Mouse (Mus musculus) liver, embryonic 14.5 days (tissue): ENCODE results near the gene Asb8. TPM values are rescaled to one million over a fixed set of nuclear protein-coding genes. Genes with fewer than 3 reads are reported as not detected.
A peak's percentile ranks its signal among the peaks of the same experiment; 100 is the strongest.

Experiments used
- ATAC-seq: fragments of 200-750 bp; cut with Nextera tagmentation; 2 replicates; pipeline ENCODE4 v1.8.0; 2017; ENCODE audit warnings: moderate number of reproducible peaks, mild to moderate bottlenecking, moderate library complexity; ENCODE audit not compliant: insufficient read depth
- DNase-seq, 3 experiments: peaks; one replicate each; pipeline ENCODE4 v3.0.0-alpha.2; 2012 to 2013; ENCODE audit warnings: low read depth in 3 of 3, low spot score in 3 of 3
- H3K27ac ChIP-seq: fragments of 300-500 bp; sonication (generic); 2 replicates; pipeline ENCODE4 v1.5.1; 2014; ENCODE audit warnings: moderate library complexity, mild to moderate bottlenecking, control low read depth, inconsistent platforms
- H3K27me3 ChIP-seq: fragments of 300-500 bp; sonication (generic); 2 replicates; pipeline ENCODE4 v1.6.1; 2014; ENCODE audit warnings: mild to moderate bottlenecking, low read length, moderate library complexity; ENCODE audit not compliant: control insufficient read depth, insufficient read depth
- H3K36me3 ChIP-seq: fragments of 300-500 bp; sonication (generic); replicated peaks from 2 replicates; pipeline ENCODE4 v1.6.1; 2014; ENCODE audit warnings: low read depth; ENCODE audit not compliant: control insufficient read depth, insufficient read depth
- H3K4me1 ChIP-seq, 2 experiments: fragments of 200-500 bp in 1 of 2; fragments of 300-500 bp in 1 of 2; sonication (generic) in 1 of 2; replicated peaks; 2 replicates each; pipeline ENCODE4 v1.6.1; 2012 to 2014; ENCODE audit warnings: antibody characterized with exemption in 1 of 2, inconsistent platforms in 1 of 2, low read length in 1 of 2; ENCODE audit not compliant: control insufficient read depth in 2 of 2, insufficient read depth in 2 of 2
- H3K4me2 ChIP-seq: fragments of 300-500 bp; sonication (generic); 2 replicates; pipeline ENCODE4 v1.6.1; 2014; ENCODE audit warnings: low read depth, mild to moderate bottlenecking, control low read depth, moderate library complexity
- H3K4me3 ChIP-seq, 2 experiments: fragments of 200-500 bp in 1 of 2; fragments of 300-500 bp in 1 of 2; sonication (generic) in 1 of 2; 2 replicates each; pipeline ENCODE4 v1.5.1; 2012 to 2014; ENCODE audit warnings: low read depth in 2 of 2, low read length in 2 of 2, mild to moderate bottlenecking in 2 of 2, control low read depth in 1 of 2, inconsistent platforms in 1 of 2, moderate library complexity in 1 of 2; ENCODE audit not compliant: insufficient read depth in 1 of 2
- H3K9ac ChIP-seq: fragments of 300-500 bp; sonication (generic); replicated peaks from 2 replicates; pipeline ENCODE4 v1.6.1; 2014; ENCODE audit warnings: mild to moderate bottlenecking, control low read depth, moderate library complexity
- H3K9me3 ChIP-seq: fragments of 300-500 bp; sonication (generic); 2 replicates; pipeline ENCODE4 v1.6.1; 2016; ENCODE audit warnings: low read length, mixed read lengths; ENCODE audit not compliant: control insufficient read depth
- CTCF ChIP-seq: IDR thresholded peaks from 2 replicates; pipeline ENCODE4 v1.5.1; 2016; ENCODE audit warnings: antibody characterized with exemption, low read depth, control low read depth
- EP300 ChIP-seq: IDR thresholded peaks from 2 replicates; pipeline ENCODE4 v1.6.1; 2016; ENCODE audit warnings: antibody characterized with exemption, low read depth
- WGBS: fragments of 180-500 bp; shearing (Covaris S2); extraction: QIAGEN DNeasy Blood & Tissue Kit; methylation state at CpG from one replicate; pipeline ENCODE4 v1.1.7; 2014; ENCODE audit not compliant: insufficient replicate concordance; 5-methylcytosine and 5-hydroxymethylcytosine counted together
- polyA plus RNA-seq, 2 experiments: library from polyadenylated mRNA; depleted of rRNA in 1 of 2; stranded (reverse) in 1 of 2; unstranded in 1 of 2; fragments of >200 nt; fragmentation: Nextera tagmentation in 1 of 2; extraction: Ambion mirVana in 1 of 2; gene quantifications; 2 replicates each; pipeline versions ENCODE4 v1.2.1 to v1.2.3; 2012 to 2014

Gene Asb8
- polyA plus RNA-seq, 2 experiments, result 15.1 to 22.4 TPM

DNA sequence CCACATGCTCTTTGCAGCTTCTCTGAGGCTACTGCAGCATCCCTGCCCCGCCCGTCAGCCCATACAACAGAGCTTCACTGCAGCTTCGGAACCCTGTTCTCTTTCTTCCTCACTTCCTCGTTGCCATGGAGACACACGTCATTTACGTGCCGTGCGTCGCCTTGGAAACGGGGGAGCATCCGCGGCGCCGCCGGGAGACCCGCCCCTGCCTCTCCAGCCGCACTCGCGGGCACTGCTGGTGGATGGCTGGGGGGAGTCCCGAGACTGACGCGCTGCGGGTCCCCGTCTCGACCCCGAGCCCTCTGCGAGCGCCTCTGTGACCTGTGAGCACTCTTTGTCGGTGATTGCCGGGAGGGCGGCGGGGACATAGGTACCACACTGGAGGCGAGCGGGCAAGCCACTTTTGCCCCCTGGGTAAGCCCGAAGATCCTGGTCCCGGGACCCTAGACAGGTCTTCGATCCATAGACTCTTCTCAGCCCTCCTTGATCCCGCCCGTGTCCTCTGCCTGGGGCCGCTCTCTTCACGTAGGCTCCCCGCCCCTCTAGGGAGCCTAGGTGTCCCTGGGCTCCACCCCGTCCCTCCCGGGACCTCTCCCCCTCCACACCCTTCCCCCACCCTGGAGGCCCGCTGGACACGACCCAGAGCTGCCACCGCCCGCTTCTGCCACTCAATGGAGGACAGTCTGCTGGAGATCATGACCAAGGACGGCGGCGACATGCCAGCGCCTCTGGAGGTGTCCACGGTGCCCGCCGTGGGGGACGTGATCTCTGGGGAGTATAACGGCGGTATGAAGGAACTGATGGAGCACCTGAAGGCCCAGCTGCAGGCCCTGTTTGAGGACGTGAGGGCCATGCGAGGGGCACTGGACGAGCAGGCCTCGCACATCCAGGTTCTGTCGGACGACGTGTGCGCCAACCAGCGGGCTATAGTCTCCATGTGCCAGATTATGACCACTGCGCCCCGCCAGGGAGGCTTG lies 2.5 kb upstream of the Asb8 start:
- Histone ChIP-seq H3K4me2 (no peak overlapping the region), H3K9ac (no peak overlapping the region), H3K27me3 (peaks cover 63% of the 10 kb centered on the region), H3K4me1 (no peaks in the 10 kb centered on the region), H3K27ac (no peak overlapping the region), H3K36me3 (no peaks in the 10 kb centered on the region), H3K4me3 (no peak overlapping the region), H3K9me3 (no peaks in the 10 kb centered on the region)
- 3% methylated on average over 69 of the region's 69 CpGs for WGBS
- DNase-seq, result peak in 1 of 3 experiments; percentile 30
- no peak for ATAC-seq
- no peak for TF ChIP-seq CTCF
- TF ChIP-seq EP300, result no peak

DNA sequence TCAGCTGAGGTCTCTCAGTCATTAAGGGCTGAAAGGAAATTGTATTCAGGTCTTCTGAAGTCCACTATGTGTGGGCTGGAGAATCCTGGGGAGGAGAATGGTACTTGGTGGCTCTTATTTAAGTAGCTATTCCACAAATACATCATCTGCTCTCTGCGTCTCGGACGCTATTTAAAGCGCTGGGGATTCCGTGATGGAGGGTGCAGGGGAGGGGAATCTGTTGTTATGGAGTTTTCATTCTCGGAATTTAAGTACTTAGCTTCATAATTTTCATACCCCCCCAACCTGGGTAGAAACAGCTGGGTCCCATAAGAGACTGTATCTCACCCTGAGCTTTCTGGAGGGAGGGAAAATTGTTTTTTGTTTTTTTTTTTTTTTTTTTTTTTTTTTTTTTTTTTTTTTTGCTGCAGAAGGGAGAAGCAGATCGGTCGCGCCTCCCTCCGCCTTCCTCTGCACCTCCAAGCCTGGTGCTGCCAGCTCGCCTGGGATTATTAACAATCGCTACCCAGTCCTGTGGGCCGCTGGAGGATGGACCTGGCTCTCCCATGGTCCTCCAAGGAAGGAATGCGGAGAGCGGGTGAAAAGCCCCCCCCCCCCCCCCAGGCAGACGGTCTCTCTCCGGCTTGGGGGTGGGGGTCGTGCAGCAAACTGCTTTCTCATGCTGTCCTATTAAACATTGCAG lies 1.7 kb upstream of the Asb8 start, which contains the start of gene Ccdc184:
Ccdc184 (plus strand) TSS at position 196 of the 682 bp plus-strand sequence.
- Histone ChIP-seq H3K9ac (no peak within 1 kb of the TSS), H3K4me2 (no peak within 1 kb of the TSS), H3K36me3 (no peaks in the 10 kb centered on the region), H3K27ac (no peak within 1 kb of the TSS), H3K4me3 (no peak within 1 kb of the TSS), H3K27me3 (peaks cover 57% of the 10 kb centered on the region), H3K4me1 (no peaks in the 10 kb centered on the region), H3K9me3 (no peaks in the 10 kb centered on the region)
- ATAC-seq (no peak), DNase-seq (no peak)
- 9% methylated on average over 18 of the region's 18 CpGs for WGBS
- TF ChIP-seq EP300 (no peak), CTCF (no peak)

DNA sequence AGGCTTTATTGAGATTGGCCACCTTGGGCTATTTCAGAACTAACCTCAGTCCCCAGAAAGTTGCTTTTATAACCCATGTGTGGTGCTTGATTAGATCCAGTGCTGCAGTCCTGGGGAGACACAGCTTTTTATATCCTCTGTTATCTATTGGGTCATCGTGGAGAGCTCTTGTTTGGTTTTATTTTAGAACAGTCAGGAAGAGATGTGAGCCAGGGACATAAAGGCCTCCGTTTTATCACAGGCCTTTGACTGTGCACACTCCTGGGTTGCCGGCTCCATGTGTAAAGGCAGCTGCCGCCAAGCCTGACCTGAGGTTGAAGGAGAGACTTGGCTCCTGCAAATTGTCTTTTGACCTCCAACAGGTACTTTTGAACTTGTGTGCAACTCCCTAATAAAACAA lies 2.9 kb downstream of the Asb8 start:
- Histone ChIP-seq H3K27ac (no peak overlapping the region), H3K9ac (no peak overlapping the region), H3K4me1 (no peaks in the 10 kb centered on the region), H3K4me2 (no peak overlapping the region), H3K27me3 (peaks cover 22% of the 10 kb centered on the region), H3K36me3 (no peaks in the 10 kb centered on the region), H3K4me3 (no peak overlapping the region), H3K9me3 (no peaks in the 10 kb centered on the region)
- WGBS, result 34% methylated on average over 4 of the region's 4 CpGs
- DNase-seq, result no peak
- no peak for ATAC-seq
- TF ChIP-seq CTCF (no peak), EP300 (no peak)

DNA sequence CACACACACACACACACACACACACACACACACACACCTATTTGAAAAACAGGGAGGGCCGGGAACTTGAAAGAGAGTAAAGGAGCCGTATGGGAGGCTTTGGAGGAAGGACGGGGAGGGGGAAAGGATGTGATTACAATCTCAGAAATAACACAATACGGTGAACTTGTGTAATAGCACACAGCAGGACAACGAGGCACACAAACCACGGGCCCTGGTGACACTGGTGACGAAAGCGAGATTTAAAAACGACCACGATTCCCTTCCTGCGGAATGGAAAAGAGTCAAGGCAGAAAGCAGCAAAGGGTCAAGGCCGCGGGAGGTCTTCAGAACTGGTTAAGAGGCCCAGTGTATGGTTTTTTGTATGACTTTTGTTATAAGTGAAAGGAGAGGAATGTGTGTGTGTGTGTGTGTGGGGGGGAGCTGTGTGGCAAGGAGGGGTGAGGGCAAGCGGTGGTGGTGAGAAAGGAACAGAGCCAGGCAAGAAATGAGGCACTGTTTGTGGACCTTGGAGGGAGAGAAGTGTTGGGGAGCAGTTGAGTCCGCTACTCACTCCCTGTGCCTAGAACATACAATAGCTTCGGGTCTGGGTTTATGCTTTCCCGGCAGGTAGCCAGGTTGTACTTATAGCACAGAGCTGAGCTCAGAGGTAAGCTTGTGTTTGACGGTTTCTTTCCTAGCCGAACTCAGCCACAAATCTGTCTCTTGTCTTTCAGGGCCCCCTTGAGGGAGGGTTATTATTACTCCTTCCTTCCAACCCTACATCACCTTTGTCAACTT lies 4.2 kb downstream of the Asb8 start:
- DNase-seq, result no peak
- no peaks in the 10 kb centered on the region for H3K36me3 ChIP-seq
- TF ChIP-seq EP300 (no peak), CTCF (no peak)
- H3K9me3 ChIP-seq, result no peaks in the 10 kb centered on the region
- ATAC-seq, result no peak
- peaks cover 8% of the 10 kb centered on the region for H3K27me3 ChIP-seq
- H3K9ac ChIP-seq, result no peak overlapping the region
- H3K4me3 ChIP-seq, result no peak overlapping the region
- no peaks in the 10 kb centered on the region for H3K4me1 ChIP-seq
- H3K4me2 ChIP-seq, result no peak overlapping the region
- H3K27ac ChIP-seq, result no peak overlapping the region
- 53% methylated on average over 19 of the region's 19 CpGs for WGBS
